Mouse (Mus musculus) kidney, postnatal 36 days (tissue): ENCODE measurements at regions not wholly inside any gene's neighbourhood (a gene's known extent, or its start where the extent isn't known, plus 50 kb on each side); places are given as distances from the start of the nearest gene placed in this dataset.

ENCODE experiments used
- DNase-seq, 2 experiments: peaks; one replicate each; pipeline ENCODE4 v3.0.0; 2021 to 2022; ENCODE audit warnings: mixed read lengths in 2 of 2

DNA sequence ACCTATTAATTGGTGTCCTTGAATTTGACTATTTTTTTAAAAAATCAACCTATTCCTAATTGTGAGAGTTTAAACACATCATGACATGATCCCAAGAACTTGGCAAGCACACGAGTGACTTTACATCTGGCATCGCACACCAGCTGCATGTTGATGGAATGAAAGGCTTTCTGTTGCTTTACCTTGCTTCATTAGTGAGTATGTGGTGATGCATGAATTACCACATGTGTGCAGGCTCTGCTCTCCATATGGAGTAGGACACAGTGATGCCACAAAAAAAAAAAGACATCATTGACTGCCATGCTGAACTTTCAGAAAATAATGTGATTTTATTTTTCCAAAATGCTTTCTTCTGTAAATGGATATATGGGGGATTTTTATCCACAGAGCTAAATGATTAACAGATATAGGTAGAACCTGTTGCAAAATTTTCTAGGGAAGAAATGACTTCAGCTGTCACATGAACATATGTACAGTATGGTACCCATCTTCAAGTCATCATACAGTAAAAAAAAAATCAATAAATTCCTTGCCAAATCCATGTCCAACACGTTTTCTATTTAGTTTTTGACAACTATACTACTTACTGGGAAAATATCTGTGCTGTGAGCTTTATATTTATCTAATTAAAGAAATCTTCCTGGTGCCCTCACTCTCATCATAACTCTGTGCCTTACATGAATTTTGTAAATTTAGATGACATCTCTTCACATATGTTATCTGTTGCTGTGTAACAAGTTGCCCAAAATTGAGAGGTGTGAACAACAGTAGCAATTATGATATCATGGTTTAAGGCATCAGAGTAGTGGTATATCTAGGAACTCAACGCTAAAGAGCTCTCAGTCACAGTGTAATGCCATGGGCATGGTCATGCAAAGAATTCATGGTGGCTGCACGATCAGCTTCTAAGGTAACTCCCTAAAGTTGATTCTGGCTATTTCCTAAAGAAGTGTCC lies 84.0 kb upstream of the Arrdc3 start:
- no peak for DNase-seq

DNA sequence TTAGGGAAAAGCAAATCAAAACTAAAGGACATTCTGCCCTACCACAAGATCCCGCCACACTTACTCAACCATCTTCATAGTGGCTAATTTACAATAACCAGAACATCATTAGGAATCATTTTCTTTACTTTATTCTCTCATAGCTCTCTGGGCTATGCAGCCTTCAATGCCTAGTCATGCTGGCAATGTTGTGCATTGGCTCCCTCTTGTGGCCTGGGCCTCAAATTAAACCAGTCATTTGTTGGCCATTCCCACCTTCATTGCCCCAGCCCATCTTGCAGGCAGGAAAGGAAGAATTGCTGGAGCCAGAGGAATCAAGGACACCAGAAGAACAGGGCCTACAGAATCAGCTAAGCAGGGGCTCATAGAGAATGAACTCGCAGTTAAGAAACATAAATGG lies 77.0 kb upstream of the Arrdc3 start:
- peak; percentile 12 to 58 for DNase-seq

- peak in 1 of 2 experiments; percentile 1 for DNase-seq
Observed at GRCm38 (mm10) chr13:80827037-80827471, 56.1 kb upstream of the Arrdc3 start.
